Mouse (Mus musculus) kidney, adult 11 months (tissue): Measurements from ENCODE around the gene Man2a2.
"Not testable (repeated sequence)": the region's sequence is repeated elsewhere in the genome, so short reads cannot be mapped to it uniquely, and the experiment has no call there.

Experiments
- DNase-seq: peaks from one replicate; pipeline ENCODE4 v3.0.0; 2022

Gene Man2a2

DNA sequence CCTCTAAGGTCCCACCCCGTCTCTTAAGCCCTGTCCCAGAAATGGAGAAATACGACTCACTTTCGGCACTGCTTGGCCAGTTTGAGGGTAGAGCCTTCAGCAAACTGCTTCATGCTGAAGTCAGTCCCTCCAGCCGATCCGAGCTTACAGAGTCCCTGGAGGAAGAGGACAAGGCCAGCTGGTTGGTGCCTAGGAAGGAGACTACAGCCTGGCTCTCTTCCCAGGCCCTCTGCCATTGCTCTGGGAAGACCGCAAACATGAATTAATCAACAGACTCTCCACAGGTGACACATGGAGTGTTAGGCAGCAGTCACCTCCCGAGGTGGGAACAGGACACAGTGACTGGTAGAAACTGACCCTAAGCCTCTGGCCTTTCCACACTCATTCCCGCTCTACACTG lies 40.9 kb downstream of the Man2a2 start:
- DNase-seq, result no peak

DNA sequence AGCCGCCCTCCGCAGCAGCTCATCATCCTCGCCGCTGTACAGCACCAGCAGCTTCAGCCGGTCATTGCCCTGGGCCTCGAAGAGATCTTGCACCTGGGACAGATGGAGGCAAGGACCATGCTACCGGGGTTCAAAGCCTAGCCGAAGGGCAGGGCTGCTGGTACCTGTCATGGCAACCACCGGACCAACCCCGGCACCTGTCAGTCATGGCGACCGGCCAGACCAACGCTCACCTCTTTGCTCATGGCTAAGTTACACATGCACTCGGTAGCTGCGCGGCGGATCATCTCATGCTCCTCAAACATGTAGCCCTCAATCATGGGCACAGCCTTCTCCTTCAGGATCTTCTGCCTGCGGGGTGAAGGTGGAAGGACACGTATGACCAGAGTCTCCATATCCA lies 45.1 kb downstream of the Man2a2 start:
- DNase-seq, result no peak

DNA sequence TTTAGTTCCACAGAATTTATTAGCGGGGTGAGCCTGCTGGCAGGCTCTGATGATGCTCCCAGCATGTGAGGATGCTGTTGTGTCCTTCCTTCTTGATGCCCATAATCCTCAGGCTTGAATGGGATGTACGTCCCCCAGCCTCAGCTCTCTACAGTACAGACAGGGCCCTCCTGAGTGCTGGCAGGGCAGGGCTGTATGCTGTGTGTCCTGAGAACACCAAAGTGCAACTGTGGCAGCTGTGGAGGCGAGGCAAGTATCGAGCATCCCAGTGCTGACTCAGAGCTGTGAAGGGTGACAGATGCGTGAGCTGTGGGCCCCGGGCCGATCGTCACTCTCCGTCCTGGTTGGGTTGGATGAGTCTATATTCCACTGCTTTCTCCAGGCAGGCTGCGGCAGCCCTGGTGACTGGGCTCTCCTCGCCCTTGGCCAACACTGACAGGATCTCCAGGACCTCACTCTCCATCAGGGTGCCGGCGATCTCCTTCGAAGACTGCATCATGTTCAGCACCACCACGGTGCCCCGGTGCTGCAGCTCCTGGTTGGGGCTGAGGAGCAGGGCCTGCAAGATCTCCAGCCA lies 45.8 kb downstream of the Man2a2 start:
- DNase-seq, result no peak

DNA sequence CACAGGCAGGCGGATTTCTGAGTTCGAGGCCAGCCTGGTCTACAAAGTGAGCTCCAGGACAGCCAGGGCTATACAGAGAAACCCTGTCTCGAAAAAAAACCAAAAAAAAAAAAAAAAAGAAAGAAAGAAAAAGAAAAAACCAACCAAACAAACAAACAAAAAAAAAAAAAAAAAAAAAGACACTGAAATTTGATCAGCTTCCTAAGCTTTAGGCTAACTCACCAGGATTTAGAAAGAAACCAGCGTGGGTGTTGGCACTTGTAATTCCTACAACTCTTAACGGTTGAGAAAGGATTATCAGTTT lies 46.4 kb downstream of the Man2a2 start:
- DNase-seq, result not testable (repeated sequence)

DNA sequence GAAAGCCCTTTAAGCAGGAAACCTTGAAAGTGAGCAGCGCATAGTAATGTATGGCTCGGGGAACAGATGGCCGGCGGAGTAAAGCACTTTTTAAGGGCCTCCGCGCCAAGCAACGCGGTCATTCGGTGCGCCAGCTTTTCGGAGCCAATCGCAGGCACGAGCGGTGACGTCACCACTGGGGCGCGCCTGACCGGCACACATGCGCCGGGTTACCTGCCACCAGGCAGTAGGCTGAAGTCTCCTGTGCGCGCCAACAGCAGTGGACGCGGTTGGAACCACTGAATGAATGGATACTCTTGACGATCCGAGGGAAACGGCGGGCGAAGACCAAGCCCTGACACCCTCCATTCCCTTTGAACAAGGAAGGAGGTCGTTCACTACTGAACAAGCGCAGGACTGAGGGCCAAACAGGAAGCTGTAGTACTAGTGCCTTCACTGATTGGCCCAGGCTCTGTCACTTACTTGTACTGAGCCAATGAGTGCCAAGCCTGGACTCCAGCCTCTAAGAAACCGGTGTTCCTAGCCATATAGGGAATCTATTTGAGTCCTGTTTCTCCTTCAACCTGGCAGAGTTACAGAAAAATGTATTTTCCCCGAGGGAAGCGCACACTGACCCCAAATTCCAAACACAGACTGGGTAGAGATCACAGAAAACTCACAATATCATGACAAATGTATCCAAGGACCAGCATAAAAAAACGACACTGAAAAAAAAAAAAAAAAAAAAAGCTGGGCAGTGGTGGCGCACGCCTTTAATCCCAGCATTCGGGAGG lies 46.9 kb downstream of the Man2a2 start, which contains the start of gene Rccd1:
Gene Rccd1, minus strand, starts transcription at position 412 of the 773 bp plus-strand sequence.
- DNase-seq, result peak; percentile 96

DNA sequence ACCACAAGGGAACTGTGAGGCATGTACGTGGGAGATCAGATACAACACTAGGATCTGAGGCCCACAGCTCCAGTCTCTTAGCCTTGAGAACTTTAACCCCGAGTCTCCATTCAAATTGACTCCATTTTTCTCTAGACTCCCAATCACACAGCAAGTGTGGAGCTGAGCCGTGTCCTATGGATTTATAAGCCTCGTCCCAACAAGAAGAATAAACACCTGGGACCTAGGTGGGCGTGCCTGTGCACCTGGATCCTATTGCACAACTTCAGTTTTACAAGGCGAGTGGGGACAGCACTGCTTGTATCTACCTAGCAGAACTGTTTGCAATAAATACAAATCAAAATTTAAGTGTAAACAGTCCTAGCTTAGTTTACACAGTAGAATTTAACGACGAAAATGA lies 47.8 kb downstream of the Man2a2 start:
- no peak for DNase-seq

DNA sequence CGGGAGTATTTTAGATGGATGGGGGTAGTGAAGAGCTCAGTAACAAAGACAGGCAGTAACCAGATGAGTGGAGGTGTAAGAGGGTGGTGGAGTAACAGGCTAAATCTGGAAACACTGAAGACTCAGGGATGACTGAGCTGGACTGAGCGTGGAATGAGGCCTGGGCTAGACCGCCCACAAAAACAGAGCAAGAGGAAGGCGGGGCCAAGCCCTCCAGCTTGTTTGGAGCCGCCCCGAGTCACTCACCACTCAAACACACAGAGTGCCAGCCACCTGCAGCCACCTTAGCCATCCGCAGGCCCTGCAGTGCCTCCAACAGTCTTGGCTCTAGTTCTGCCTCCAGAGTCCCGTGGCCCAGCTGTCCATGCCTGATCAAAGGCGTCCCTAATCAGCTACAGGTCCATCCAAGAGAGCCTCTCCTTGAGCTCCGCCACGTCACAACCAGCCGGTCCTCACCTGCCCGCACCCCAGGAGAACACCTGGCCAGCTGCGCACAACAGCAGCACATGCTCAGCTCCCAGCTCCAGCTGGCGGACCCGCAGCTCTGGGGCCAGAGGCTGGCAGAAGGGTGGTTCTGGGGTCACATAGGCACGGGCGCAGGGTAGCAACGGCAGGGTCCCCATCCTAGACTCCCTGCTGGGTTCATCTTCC lies 51.2 kb downstream of the Man2a2 start:
- DNase-seq, result no peak

DNA sequence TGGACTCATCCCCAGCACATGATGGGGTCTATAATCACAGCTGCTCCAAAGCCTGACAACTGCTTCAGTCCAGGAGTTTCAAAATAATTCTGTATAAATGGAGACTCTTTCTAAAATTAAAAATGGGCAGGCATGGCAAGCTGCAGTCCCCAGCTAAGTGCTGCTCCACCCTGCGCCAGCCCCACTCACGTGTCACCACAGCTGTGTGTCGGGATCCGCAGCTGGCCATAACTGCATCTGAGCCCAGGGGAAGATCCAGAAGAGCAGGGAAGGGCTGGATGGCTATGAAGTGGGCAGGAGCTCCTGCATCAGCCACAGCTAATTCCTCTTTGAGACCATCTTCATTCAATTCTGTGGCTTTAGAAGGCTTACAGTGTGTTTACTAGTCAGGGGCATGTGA lies 52.5 kb downstream of the Man2a2 start:
- DNase-seq, result no peak

DNA sequence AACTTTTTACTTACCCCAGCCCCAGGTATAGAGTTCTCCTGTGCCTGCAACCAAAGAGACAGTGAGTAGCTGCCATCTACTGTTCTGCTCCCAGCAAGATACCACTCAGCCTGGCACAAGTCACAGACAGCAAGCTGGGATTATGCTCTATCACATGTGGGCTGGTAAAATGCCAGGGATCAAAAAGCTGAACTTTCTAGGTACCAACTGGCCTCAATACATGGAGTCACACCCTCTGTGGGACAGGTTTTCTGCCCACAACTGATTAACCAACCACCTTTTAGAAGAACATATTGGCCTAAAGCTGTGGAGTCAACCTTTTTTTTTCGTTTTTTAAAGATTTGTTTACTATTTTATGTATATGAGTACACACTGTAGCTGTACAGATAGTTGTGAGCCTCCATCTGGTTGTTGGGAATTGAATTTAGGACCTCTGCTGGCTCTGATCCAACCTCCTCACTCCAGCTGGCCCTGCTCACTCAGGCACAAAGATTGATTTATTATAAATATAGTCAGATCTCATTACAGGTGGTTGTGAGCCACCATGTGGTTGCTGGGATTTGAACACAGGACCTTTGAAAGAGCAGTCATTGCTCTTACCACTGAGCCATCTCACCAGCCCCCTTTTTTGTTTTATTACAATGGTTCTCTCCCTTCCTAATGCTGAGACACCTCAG lies 53.6 kb downstream of the Man2a2 start:
- DNase-seq, result no peak

DNA sequence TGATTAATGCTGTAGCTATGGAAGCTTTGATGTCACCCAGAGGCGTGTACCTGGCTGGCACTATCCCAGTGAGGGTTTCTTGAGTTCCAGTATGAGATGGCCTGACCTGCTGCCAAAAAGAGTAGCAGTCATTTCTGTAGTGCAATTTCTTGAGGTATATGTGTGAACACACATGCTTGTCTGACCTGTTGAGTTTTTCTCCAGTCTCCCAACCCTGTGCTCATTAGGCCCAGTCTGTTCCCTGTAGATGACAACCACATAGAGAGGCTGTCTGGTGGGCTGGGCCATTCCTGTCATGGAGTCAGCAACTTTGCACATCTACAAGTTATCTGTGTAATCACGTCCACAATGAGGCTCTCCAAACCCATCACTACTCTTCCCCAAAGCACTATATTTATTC lies 55.4 kb downstream of the Man2a2 start:
- no peak for DNase-seq

DNA sequence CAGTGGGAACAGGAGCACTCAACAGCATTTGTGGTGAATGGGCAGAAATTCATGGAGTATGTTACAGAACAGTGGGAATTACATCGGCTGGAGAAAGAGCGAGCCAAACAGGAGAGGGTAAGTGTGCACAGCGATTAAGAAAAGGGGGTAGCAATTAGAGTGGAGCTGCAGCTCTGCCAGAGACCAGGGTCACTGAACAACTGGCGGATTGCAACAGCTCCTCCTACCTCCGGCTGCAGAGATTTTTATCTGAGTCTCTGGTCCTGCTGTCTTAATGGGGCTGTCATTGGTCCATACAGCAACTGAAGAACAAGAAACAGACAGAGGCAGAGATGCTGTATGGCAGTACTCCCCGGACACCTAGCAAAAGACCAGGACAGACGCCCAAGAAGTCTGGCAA lies 60.4 kb downstream of the Man2a2 start:
- DNase-seq, result no peak

DNA sequence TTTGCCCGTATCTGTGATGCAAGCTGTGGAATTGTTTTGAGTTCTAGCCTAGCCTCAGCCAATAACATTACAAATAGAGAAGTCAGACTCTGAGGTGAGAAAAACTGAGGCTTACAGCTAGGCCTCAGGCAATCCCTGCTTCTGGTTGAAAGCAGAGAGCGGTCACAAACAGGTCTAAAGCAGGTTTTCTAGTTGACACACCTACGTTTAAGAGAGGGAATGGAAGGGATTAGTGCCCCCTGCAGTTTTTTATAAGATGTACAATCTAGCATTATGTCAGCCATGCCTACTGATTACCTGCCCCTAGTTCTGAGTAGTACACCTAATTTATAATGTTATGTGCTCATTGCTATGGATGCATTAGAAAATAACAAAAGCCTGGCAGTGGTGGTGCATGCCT lies 63.4 kb downstream of the Man2a2 start:
- DNase-seq, result no peak

DNA sequence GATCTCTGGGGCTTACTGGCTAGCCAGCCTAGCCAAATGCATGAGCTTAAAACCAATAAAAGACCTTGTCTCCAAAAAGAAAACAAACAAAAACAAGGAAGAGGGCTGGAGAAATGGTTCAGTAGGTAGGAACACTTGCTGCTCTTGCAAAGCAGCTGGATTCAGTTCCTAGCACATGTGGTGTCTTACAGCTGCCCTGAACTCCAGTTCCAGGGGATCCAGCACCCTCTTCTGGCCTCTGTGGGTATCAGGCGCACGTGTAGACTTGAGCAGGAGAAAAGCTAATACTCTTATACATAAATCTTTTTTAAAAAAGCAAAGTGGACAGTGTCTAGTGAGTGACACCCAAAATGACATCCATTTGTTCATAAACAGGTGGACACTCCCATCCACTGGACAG lies 69.7 kb downstream of the Man2a2 start:
- no peak for DNase-seq

DNA sequence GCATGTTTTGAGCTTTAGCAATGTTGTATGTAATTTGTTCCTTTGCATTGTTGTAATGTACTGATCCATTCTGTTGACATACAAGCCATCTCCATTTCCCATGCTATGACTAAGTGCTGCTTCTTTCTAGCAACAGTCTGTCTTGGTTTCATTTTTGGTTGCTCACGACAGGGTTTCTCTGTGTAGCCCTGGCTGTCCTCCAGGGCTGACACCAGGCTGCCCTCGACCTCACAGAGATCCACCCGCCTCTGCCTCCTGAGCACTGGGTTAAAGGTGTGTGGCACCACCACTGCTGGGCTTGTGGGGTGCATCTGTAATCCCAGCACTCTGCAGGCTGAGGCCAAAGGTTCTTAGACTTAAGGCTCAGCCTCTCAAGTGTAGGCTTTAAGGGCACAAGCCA lies 71.6 kb downstream of the Man2a2 start:
- no peak for DNase-seq
